Mouse (Mus musculus): Measurements from ENCODE around the gene Olfr153. TPM values are rescaled to one million over a fixed set of nuclear protein-coding genes. Genes with fewer than 3 reads are reported as not detected.
"Not testable (repeated sequence)": the region's sequence is repeated elsewhere in the genome, so short reads cannot be mapped to it uniquely, and the experiment has no call there.

Olfr153 gene
- total RNA-seq (2022) = not detected

- DNase-seq (ENCODE audit: low spot score) = no peak
These were observed at the start of gene Olfr153 for GRCm38 (mm10) chr2:87531496-87531895. Olfr153 (plus strand) TSS chr2:87531796.

- DNase-seq (ENCODE audit: low spot score) = no peak
These were observed 49.3 kb upstream of the Olfr153 start for GRCm38 (mm10) chr2:87482276-87482675.

GRCm38 (mm10) chr2:87496993-87497392, 34.6 kb upstream of the Olfr153 start, which contains the start of gene Pramel7:
Pramel7 (minus strand) TSS chr2:87497093.
- not testable (repeated sequence) for DNase-seq (ENCODE audit: low spot score)

- DNase-seq (ENCODE audit: low spot score) = no peak
These were observed 25.3 kb upstream of the Olfr153 start, which contains the start of gene Pramel6 for GRCm38 (mm10) chr2:87506265-87506664. Pramel6 (plus strand) TSS chr2:87506565.

- DNase-seq (ENCODE audit: low spot score) = no peak
These were observed 16.6 kb upstream of the Olfr153 start for GRCm38 (mm10) chr2:87515046-87515445.

GRCm38 (mm10) chr2:87515457-87516060, 16.0 kb upstream of the Olfr153 start:
- no peak for DNase-seq (ENCODE audit: low spot score)

- DNase-seq (ENCODE audit: low spot score) = no peak
These were observed 15.0 kb upstream of the Olfr153 start for GRCm38 (mm10) chr2:87516581-87516980.

- DNase-seq (ENCODE audit: low spot score) = peak; percentile 44
These were observed 10.9 kb upstream of the Olfr153 start for GRCm38 (mm10) chr2:87520651-87521050.

GRCm38 (mm10) chr2:87525899-87526616, 5.5 kb upstream of the Olfr153 start:
- not testable (repeated sequence) for DNase-seq (ENCODE audit: low spot score)

GRCm38 (mm10) chr2:87534826-87535225, 3.2 kb downstream of the Olfr153 start:
- no peak for DNase-seq (ENCODE audit: low spot score)

- no peak for DNase-seq (ENCODE audit: low spot score)
These were observed 13.8 kb downstream of the Olfr153 start, which contains the start of gene Olfr1128 for GRCm38 (mm10) chr2:87545442-87545841. Olfr1128 (minus strand) TSS chr2:87545542.

GRCm38 (mm10) chr2:87573602-87574001, 42.0 kb downstream of the Olfr153 start, which contains the start of gene Olfr1129:
Olfr1129 (plus strand) TSS chr2:87573902.
- not testable (repeated sequence) for DNase-seq (ENCODE audit: low spot score)

Other genes with a start within 250 kb of the Olfr153 start
- gene Olfr1118, start 224.2 kb upstream of the Olfr153 start, total RNA-seq (2022) = not detected
- not detected for gene Olfr1120, start 177.0 kb upstream of the Olfr153 start, total RNA-seq (2022)
- not detected for gene Olfr1121, start 161.9 kb upstream of the Olfr153 start, total RNA-seq (2022)
- not detected for gene Olfr1122, start 145.9 kb upstream of the Olfr153 start, total RNA-seq (2022)
- not detected for gene Olfr1123, start 115.2 kb upstream of the Olfr153 start, total RNA-seq (2022)
- not detected for gene Olfr1124, start 101.5 kb upstream of the Olfr153 start, total RNA-seq (2022)
- gene Olfr1126, start 77.8 kb upstream of the Olfr153 start, total RNA-seq (2022) = not detected
- not detected for gene Pramel7, start 34.7 kb upstream of the Olfr153 start, total RNA-seq (2022)
- not detected for gene Pramel6, start 25.2 kb upstream of the Olfr153 start, total RNA-seq (2022)
- not detected for gene Olfr1128, start 13.7 kb downstream of the Olfr153 start, total RNA-seq (2022)
- not detected for gene Olfr1129, start 42.1 kb downstream of the Olfr153 start, total RNA-seq (2022)
- gene Olfr1130, start 74.4 kb downstream of the Olfr153 start, total RNA-seq (2022) = not detected
- gene Olfr1131, start 95.3 kb downstream of the Olfr153 start, total RNA-seq (2022) = not detected
- gene Olfr1132, start 105.7 kb downstream of the Olfr153 start, total RNA-seq (2022) = not detected
- gene Olfr1133, start 115.6 kb downstream of the Olfr153 start, total RNA-seq (2022) = not detected
- not detected for gene Olfr1134, start 126.7 kb downstream of the Olfr153 start, total RNA-seq (2022)
- gene Olfr1135, start 141.9 kb downstream of the Olfr153 start, total RNA-seq (2022) = not detected
- gene Olfr1136, start 162.2 kb downstream of the Olfr153 start, total RNA-seq (2022) = not detected
- not detected for gene Olfr1137, start 181.4 kb downstream of the Olfr153 start, total RNA-seq (2022)
- not detected for gene Olfr1138, start 208.2 kb downstream of the Olfr153 start, total RNA-seq (2022)
- gene Olfr1140, start 212.0 kb downstream of the Olfr153 start, total RNA-seq (2022) = not detected
- not detected for gene Olfr1141, start 222.2 kb downstream of the Olfr153 start, total RNA-seq (2022)
- not detected for gene Olfr152, start 247.7 kb downstream of the Olfr153 start, total RNA-seq (2022)

Data from heart, adult 8-10 months (tissue).